Mouse (Mus musculus) G1E-ER4 (cell line): ENCODE measurements around the gene Lelp1. TPM values are rescaled to one million over a fixed set of nuclear protein-coding genes. Genes with fewer than 3 reads are reported as not detected.

Experiments used
- GATA1 ChIP-seq: IDR thresholded peaks from one replicate; pipeline ENCODE4 v1.8.0; 2012; ENCODE audit warnings: low read length, inconsistent platforms
- polyA plus RNA-seq: library from polyadenylated mRNA; stranded (reverse); fragments of >175 nt; gene quantifications from 2 replicates; pipeline ENCODE4 v1.2.3, GENCODE M21; 2012

Gene Lelp1
- polyA plus RNA-seq: not detected in 2 replicates

DNA sequence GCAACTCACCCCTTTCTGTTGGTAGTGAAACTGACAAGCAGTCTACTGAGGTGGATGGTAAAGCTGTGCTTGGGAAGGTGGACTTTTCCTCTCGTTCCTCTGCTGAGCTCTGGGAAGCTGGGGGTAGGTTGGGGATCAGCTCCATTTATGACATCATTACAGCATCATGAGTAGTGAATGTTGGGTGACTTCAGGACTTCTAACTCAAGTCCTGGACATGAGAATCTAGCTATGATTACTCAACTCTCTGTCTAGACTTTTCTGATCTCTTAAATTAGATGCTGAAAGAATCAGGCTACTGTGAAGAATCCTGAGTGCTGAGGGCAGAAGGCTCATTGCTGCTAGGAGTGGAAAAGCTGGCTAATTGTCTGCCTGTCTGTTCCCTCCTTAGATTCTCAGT lies at the start of gene Lelp1:
Gene Lelp1 (minus strand): TSS at position 101 of the 400 bp plus-strand sequence.
- TF ChIP-seq GATA1: no peak

DNA sequence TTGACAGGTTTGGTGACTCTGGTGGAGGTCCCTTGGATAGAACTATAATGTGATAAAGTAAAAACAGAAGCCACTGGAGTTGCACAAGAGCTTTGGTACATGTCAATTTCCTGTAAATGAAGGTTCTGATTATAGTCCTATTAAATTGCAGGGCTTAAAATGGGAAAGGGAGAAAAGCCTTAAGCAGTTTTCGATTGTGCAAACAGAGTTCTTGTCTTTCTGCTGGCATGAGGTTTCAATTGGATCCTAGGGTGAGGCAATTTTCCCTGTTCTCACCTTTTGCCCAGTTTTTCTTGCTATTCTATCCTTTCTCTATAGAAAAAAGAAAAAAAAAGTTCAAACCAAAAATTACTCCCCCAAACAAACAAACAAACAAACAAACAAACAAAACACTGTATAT lies 34.3 kb upstream of the Lelp1 start:
- TF ChIP-seq GATA1: no peak

DNA sequence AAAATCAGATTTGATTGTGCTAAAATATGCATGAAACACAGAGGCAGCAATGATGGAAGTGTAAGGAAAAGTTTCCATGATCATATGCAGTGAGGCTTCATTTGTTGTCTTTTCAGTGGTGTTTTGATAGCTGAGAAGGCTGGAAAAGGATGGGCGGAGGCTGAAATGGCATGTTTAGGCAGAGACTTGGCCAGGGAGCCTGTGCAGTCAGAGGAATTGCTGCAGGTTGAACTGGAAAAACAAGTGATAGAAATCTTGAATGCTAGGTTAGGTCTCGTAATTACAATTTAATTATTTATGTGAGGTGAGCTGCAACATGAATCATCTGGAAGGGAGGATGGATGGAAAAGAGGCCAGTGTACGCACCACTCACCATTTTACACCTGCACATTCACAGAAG lies 27.3 kb upstream of the Lelp1 start:
- no peak for TF ChIP-seq GATA1

DNA sequence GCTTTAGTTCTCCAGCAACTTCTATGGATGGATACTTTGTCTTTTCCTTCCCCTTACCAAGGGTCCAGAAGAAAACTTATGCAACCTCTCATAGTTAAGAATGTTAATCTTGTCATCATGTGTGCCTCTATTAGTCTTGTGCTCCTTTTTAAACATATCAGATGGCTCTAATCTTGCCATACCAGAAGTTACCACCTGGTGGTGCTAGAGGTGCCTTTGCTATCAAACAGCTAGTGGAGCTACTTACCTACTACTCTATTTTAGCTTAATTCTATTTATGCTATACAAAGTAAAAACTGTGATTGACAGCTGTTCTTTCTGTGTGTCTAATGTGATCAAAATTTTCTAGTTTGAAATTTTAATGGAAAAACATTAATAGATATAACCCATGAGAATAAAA lies 10.8 kb upstream of the Lelp1 start:
- TF ChIP-seq GATA1: no peak

DNA sequence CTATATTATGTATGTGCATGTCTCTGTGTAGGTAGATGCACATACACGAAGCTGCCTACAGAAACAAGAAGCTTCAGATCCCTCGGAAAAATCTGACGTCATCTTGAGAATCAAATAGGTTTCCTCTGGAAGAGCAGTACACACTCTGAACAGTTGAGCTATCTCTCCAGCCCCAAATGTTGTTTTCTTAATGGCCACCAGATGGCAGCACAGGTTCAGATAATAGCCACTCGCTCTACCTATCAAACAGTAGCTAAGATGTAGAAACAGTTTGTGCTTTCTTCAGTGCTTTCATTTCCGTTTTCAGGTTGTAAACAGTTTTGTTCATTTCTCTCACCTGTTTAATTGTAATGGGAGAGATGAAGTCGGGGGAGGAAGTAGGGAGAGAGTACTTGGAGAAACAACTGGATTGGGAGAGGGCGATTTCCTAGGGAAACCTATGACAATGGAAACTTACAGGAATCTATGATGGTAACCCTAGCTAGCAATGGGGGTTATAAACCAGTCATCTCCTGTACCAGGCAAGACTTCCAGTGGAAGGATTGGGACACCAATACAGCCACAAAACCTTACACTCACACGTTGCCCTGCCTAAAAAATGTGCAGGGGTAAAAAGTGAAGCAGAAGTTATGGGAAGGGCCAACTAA lies 8.2 kb upstream of the Lelp1 start:
- no peak for TF ChIP-seq GATA1

DNA sequence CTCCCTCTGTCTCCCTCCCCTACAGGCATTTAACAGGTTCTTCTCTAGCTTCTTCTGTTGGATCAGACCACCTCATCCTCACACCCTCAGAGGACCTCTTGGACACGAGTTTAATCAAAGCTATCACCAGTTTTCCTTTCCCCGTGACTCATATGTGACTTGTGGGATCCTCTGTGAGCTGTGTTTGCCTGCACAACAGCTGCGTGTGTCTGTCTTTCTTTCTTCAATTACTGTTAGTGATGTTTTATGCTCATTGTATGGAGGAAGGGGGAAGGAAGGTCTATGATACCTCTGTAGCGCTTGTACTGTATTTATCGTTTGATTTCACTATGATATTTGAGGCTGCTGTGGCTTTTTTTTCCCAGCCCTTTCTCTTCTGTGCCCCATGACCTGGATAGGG lies 5.4 kb upstream of the Lelp1 start:
- TF ChIP-seq GATA1: no peak

DNA sequence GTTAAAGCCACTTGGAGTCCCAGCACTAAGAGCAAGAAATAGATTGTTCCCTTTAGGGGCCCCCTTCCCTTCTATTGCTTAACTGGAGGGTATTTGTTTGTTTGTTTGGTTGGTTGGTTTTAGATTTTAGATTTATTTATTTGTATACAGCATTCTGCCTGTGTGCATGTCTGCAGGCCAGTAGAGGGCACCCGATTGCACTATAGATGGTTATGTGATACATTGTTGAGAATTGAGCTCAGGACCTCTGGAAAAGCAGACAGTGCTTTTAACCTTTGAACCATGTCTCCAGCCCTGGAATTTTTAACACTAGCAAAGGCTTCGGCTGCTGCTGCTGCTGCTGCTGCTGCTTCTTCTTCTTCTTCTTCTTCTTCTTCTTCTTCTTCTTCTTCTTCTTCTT lies 4.9 kb upstream of the Lelp1 start:
- TF ChIP-seq GATA1: no peak

DNA sequence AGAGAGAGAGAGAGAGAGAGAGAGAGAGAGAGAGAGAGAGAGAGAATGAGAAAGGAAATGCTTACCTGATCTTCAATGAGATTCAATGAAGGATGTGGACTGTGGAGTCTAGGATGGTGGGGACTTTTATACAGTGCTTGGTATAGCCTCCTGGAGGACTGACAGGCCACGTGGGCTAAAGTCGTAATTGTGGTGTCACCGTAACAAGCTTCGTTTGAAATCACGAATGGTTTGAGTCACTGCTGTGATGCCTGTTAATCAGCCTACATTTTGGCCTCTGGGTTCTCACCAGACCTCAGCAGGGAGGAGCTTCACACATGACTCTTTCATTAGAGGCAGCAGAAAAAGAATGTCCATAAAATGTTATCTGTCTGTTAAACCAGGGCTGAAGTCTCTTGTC lies 18.7 kb downstream of the Lelp1 start, which contains the start of gene Prr9:
Gene Prr9 (minus strand): TSS at position 101 of the 400 bp plus-strand sequence.
- TF ChIP-seq GATA1: no peak

DNA sequence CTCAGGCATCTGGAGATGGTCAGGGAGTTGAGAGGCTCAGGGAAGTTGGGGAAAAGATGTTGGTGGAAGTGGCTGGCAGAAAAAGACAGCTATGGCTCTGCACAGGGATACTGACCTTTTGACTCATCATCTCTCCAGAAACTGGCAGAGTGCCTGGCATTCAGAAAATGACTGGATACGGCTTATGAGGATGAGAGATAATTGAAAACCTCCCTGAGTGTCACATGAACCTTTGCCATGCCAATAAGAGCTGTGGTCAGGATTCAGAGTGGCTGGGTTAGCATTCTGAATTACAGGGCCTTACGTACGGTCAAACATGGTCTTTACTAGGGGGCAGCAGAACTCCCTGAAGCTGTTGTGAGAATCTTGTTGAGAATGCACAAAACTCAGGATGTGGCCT lies 21.6 kb downstream of the Lelp1 start:
- no peak for TF ChIP-seq GATA1

DNA sequence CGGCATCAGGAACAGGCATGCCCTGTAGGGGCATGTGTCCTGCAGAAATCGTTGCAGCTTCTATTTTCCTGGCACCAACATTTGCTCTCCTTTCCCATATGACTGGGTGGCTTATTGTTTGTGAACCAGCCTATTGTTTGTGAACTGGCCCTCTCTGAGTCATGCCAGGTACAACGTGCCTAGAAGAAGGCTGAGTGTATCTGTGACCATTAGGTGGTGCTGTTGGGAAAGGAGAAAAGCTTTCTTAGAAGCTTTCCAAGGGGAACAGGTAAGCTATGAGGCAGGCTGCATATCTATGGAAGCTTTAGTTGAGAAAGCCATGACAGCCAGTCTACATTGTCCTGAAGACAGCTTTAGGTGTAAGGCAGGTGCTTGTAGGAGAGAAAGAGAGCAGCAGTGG lies 24.6 kb downstream of the Lelp1 start:
- no peak for TF ChIP-seq GATA1

DNA sequence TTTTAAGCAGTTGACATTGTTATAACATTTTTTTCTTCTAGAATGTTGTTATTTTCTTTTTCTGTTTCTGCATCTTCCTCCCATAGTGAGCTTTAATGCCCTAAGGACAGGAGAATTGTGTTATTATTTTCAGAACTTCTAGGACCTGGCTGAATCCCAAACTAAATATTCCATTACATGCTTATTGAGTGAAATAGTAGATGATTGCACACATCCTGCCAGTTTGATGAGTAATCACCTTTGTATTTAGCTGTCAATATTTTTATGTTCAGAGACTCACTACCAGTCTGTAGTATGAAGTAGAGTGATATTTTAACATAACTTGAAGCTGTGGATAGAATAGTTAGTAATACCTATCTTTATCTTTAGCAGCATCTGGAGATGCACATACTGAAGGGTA lies 31.0 kb downstream of the Lelp1 start:
- TF ChIP-seq GATA1: no peak

DNA sequence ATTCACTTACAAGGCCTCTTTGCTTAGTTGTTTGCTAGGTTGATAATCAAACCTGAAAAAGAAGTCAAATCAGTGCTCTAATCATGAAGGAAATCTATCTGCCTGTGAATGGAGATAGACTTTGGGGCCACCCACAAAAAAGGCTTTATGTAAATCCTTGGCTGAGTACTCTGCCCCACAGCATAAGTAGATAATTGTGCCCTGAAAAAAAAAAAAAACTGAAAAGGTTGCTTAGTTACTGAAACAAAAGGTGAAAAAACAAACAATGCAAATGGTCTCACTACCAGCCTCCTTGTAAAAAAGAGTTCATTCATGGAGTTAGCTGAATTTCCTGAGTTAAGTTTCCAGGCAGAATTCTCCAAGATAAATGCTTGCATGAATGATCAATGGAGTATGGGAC lies 31.8 kb downstream of the Lelp1 start:
- no peak for TF ChIP-seq GATA1

DNA sequence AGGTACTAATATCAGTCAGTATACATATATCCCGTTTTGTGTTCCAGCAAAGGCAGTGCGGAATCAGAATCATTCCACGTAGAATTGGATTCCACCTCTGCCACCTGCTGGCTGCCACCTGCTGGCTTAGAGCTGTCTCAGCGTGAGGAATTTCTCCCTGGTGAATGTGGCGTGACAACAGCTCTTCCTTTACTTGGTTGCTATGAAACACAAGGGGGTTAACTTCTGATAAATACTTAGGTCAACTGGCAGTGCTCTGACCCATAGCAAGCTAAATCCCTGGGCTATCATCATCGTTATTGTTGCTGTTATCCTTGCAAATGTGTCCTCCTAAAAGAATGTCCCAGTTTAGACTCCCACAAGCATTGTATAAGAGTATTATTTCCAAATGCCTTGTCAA lies 36.0 kb downstream of the Lelp1 start:
- no peak for TF ChIP-seq GATA1

Other genes starting within 250 kb of the Lelp1 start
- gene Pglyrp3, start 128.2 kb downstream of the Lelp1 start, polyA plus RNA-seq: not detected in 2 replicates
- gene Lor, start 59.6 kb downstream of the Lelp1 start, polyA plus RNA-seq: not detected in 2 replicates
- gene Prr9, start 18.8 kb downstream of the Lelp1 start, polyA plus RNA-seq: not detected in 2 replicates
- gene Sprr2a1, start 73.1 kb upstream of the Lelp1 start, polyA plus RNA-seq: not detected in 2 replicates
- gene Sprr2a2, start 73.2 kb upstream of the Lelp1 start, polyA plus RNA-seq: not detected in 2 replicates
- not detected in 2 replicates for gene Sprr2a3, start 142.7 kb upstream of the Lelp1 start, polyA plus RNA-seq
- not detected in 2 replicates for gene Sprr2b, start 173.9 kb upstream of the Lelp1 start, polyA plus RNA-seq
- gene Sprr2d, start 196.4 kb upstream of the Lelp1 start, polyA plus RNA-seq: not detected in 2 replicates
- gene Sprr2e, start 209.4 kb upstream of the Lelp1 start, polyA plus RNA-seq: not detected in 2 replicates
- gene Sprr2f, start 222.4 kb upstream of the Lelp1 start, polyA plus RNA-seq: not detected in 2 replicates
- not detected in 2 replicates for gene Sprr2h, start 242.9 kb upstream of the Lelp1 start, polyA plus RNA-seq